Mouse (Mus musculus) 3T3-L1 (cell line): ENCODE results near the gene Hephl1.

Experiments used
- DNase-seq: peaks from one replicate; pipeline ENCODE4 v3.0.0-alpha.2; 2015; ENCODE audit warnings: low read depth, low spot score

The Hephl1 gene

DNA sequence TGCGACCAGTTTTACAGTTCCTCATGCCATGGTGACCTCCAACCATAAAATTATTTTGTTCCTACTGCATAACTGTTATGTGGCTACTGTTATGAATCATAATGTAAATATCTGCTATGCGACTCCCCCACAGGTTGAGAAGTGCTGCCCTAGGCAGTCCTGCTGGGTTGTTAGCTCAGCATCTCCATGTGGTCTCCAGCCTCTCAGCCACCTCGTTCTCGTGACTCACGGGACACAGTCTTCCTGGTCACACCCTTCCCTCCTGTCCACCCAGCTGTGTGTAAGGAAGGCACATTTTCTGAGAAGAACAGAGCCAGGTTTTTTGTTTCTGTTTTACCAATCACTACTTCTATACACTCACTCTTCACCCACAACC, 93.2 kb downstream of the Hephl1 start:
- DNase-seq, result peak; percentile 76

DNA sequence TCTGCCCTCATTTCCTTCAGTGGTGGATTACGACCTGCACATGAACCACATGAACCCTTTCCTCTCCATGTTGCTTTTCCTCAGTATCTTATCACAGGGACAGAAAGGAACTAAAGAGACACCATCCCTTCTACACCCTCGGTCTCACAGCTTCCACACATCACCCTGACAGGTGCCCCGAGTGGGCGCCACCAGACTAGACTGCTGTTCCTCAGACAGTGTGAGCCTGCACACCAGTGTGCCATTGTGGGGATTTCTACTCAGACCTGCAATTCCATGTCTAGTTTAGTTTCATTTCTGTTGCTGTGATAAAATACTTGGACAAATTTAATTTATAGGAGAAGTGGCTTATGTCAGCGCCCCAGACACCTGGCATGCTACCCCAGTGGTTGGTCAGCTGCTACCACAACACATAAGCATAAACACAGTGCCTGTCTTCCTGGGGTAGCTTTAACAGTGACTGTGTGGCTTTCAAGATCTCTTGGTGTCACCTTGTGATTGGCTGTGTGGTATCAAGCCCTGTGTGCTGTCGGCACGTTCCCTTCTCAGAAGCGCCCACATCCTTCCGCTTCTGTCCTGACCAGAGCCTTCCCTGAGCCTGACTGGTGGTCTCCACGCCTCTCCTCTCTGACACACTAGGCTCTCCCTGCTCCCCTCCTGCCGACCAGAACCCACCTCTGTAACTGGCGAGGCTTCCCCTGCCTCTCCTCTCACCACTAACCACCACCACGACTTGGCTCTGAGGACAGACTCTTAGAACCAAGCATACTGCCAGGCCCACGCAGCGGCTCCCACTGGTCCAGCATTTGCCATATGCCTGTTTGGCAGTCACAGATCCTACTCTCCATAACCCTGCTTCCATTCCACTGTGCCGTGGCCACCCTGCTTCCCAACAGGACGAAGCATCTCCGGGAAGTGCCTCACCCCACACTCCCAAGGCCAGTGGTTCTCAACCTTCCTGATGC, 93.8 kb downstream of the Hephl1 start:
- no peak for DNase-seq

DNA sequence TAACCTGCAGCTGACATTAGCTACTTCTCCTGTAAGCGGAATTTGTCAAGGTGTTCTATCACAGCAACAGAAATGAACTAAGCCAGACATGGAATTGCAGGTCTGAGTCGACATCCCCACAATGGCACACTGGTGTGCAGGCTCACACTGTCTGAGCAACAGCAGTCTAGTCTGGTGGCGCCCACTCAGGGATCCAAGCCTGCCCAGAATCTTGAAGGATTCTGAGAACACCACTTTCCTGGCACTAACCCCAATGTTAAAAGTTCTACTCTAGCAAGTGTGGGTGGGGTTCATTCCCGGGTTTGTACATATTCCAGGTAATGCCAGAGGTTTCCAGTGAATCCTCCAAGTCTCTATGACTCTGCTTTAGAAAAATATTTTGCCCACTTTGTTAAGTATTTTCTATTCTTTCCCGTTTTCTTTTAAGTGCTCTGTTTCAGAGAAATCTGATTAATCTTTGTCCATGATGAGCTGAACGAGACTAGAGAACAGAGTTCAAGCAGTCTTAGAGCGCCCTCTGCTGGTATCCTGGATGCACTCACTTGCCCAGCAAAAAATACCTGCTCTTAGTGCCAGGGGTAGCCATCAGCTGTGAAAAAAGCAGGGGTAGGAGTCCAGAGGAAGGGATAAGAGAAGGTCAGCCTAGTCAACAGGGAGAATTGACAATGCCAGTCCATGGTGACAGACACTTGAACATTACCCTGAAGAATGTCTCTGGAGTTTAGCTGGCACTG, 96.5 kb downstream of the Hephl1 start:
- peak; percentile 89 for DNase-seq

DNA sequence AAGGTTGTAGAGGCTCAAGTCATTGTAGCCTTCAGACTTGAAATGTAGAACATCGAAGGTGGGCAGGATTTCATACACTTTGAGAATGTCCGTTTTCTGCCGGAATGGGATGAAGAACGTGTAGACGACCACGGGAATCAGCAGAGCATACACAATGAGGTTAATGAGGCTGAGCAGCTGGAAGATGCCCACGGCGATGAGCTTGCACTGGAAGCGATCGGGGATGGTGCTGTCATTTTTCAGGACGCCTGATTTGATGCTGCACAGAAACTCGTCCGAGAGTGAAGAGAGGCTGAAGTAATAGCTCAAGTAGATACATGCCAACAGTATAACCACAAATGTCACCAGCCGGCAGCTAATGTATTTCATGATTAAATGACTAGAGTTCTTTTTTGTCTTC, 104.3 kb downstream of the Hephl1 start:
- DNase-seq, result no peak

DNA sequence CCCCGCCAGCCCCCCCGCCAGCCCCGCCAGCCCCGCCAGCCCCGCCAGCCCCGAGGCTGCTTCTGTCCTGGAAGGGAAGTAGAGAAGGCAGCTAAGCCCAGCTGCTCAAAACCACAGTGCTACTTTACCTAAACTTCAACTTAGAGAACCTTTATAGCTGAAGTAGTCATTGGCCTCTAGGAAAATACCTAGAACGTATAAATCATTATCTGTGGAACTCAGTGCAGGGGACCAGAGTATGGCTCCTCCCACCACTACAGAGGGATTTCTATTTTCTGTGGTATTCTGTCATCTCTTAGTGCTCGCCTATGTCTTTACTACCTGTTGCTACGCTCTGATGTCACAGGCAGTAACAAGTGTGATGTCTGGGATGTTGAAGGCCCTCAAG, 107.6 kb downstream of the Hephl1 start:
- no peak for DNase-seq

DNA sequence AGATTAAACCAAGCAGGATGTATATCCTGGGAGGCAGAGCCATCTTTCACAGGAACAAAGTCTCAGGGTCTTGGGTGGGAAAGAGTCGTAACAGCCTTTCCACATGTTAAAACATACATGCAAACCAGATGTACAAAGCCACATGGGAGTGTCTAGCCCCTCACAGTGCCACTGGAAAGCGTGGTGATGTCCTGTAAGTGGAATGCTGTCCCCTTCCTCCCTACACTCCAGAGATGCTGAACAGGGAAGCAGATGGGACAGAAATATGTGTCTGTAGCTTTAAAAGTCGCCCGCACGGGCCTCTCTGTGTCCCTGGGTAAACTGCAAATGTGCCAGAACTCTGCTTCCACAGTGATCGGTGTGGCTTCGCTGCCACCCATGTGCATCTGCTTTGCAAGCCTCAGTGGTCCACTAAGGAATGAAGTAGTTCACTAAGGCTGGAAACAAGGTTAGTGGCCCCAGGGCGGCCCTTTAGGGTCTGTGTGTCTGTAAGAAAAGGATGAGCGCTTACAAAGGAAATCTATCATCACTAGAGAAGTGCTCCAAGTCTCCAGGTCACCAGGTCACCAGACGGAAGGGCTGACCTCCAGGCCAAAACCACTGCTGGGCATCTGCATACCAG, 108.1 kb downstream of the Hephl1 start:
- no peak for DNase-seq

DNA sequence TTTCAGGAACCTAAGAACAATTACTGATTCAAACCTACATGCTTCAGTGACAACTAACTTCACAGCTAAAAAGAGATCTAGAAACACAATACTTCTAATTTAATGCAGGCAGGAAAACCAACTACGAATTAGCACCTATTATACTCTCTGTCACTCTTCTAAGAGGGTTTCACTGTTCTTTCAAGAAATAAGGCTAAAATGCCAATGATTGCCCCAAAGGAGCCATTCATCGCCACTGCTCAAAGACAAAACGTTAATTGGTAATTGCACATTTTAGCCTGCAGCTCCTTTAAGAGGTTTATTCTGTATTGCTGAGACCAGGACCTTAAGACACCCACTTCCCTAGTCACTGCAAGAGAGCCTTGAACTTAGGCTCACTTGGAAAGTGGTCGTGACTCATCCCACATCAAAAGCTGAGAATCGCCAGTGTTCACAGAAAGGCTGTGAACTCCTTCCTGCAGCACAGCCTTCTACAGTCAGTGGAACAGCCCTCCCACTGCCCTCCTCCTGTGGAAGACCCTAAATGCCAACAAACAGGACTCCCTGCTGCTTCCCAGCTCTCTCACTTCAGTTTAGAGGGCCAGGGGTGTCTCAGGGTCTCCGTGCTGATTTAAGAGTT, 108.8 kb downstream of the Hephl1 start:
- DNase-seq, result no peak
